Mouse (Mus musculus) heart, embryonic 16.5 days (tissue): ENCODE results near the gene Zbtb20. TPM values are rescaled to one million over a fixed set of nuclear protein-coding genes. Genes with fewer than 3 reads are reported as not detected.

Experiments used
- ATAC-seq: fragments of 200-750 bp; cut with Nextera tagmentation; replicated peaks from 2 replicates; pipeline ENCODE4 v1.8.0; 2017; ENCODE audit warnings: moderate number of reproducible peaks; ENCODE audit not compliant: insufficient read depth, low FRiP score; ENCODE audit errors: extremely low read depth
- H3K27ac ChIP-seq: fragments of 300-500 bp; sonication (generic); 2 replicates; pipeline ENCODE4 v1.5.1; 2014; ENCODE audit warnings: mild to moderate bottlenecking, low read length, control low read depth, moderate library complexity
- H3K27me3 ChIP-seq: fragments of 300-500 bp; sonication (generic); 2 replicates; pipeline ENCODE4 v1.6.1; 2014; ENCODE audit warnings: low read length, mixed read lengths; ENCODE audit not compliant: control insufficient read depth, insufficient read depth
- H3K36me3 ChIP-seq: fragments of 300-500 bp; sonication (generic); 2 replicates; pipeline ENCODE4 v1.6.1; 2014; ENCODE audit not compliant: control insufficient read depth, insufficient read depth
- H3K4me1 ChIP-seq: fragments of 300-500 bp; sonication (generic); 2 replicates; pipeline ENCODE4 v1.6.1; 2014; ENCODE audit warnings: low read length, mixed read lengths; ENCODE audit not compliant: control insufficient read depth, insufficient read depth
- H3K4me2 ChIP-seq: fragments of 300-500 bp; sonication (generic); 2 replicates; pipeline ENCODE4 v1.6.1; 2014; ENCODE audit warnings: low read depth, mild to moderate bottlenecking, control low read depth, low read length
- H3K4me3 ChIP-seq: fragments of 300-500 bp; sonication (generic); 2 replicates; pipeline ENCODE4 v1.5.1; 2014; ENCODE audit warnings: mild to moderate bottlenecking, control low read depth, low read length
- H3K9ac ChIP-seq: fragments of 300-500 bp; sonication (generic); 2 replicates; pipeline ENCODE4 v1.6.1; 2014; ENCODE audit warnings: low read length, control low read depth
- H3K9me3 ChIP-seq: fragments of 300-500 bp; sonication (generic); replicated peaks from 2 replicates; pipeline ENCODE4 v1.6.1; 2016; ENCODE audit warnings: low read length; ENCODE audit not compliant: control insufficient read depth
- WGBS: fragments of 180-500 bp; shearing (Covaris S2); extraction: QIAGEN DNeasy Blood & Tissue Kit; methylation state at CpG from one replicate; pipeline ENCODE4 v1.1.7; 2014; 5-methylcytosine and 5-hydroxymethylcytosine counted together
- polyA plus RNA-seq: library from polyadenylated mRNA; unstranded; fragments of >200 nt; fragmentation: Nextera tagmentation; extraction: Ambion mirVana; gene quantifications from 2 replicates; pipeline ENCODE4 v1.2.1, GENCODE M21; 2015

Zbtb20 gene
- polyA plus RNA-seq, 1 experiment from 2014 or later, result 45.2 TPM

GRCm38 (mm10) chr16:43230253-43230652, 354.6 kb downstream of the Zbtb20 start:
- WGBS, result 68% methylated on average over 4 of the region's 4 CpGs
- no peaks in the 10 kb centered on the region for H3K9me3 ChIP-seq
- ATAC-seq, result no peak
- no peak overlapping the region for H3K9ac ChIP-seq
- H3K36me3 ChIP-seq, result no peaks in the 10 kb centered on the region
- H3K27ac ChIP-seq, result no peak overlapping the region
- H3K4me3 ChIP-seq, result no peak overlapping the region
- H3K27me3 ChIP-seq, result no peaks in the 10 kb centered on the region
- no peak overlapping the region for H3K4me2 ChIP-seq
- H3K4me1 ChIP-seq, result no peaks in the 10 kb centered on the region

- no peaks in the 10 kb centered on the region for H3K9me3 ChIP-seq
- H3K36me3 ChIP-seq, result no peaks in the 10 kb centered on the region
- no peak overlapping the region for H3K27ac ChIP-seq
- no peaks in the 10 kb centered on the region for H3K4me1 ChIP-seq
- no peaks in the 10 kb centered on the region for H3K27me3 ChIP-seq
- H3K4me2 ChIP-seq, result no peak overlapping the region
- H3K9ac ChIP-seq, result no peak overlapping the region
- no peak for ATAC-seq
- H3K4me3 ChIP-seq, result no peak overlapping the region
Observed at GRCm38 (mm10) chr16:43234249-43234648, 358.6 kb downstream of the Zbtb20 start.

- no peaks in the 10 kb centered on the region for H3K9me3 ChIP-seq
- ATAC-seq, result no peak
- H3K27me3 ChIP-seq, result no peaks in the 10 kb centered on the region
- H3K4me1 ChIP-seq, result no peaks in the 10 kb centered on the region
- no peaks in the 10 kb centered on the region for H3K36me3 ChIP-seq
- no peak overlapping the region for H3K4me3 ChIP-seq
- H3K9ac ChIP-seq, result no peak overlapping the region
- WGBS, result 65% methylated on average over 7 of the region's 7 CpGs
- H3K27ac ChIP-seq, result no peak overlapping the region
- H3K4me2 ChIP-seq, result peak overlapping the region; percentile 3; the same call in 1 of the 2 replicates
Observed at GRCm38 (mm10) chr16:43235317-43235716, 359.6 kb downstream of the Zbtb20 start.

- no peak overlapping the region for H3K4me3 ChIP-seq
- H3K4me1 ChIP-seq, result no peaks in the 10 kb centered on the region
- H3K9ac ChIP-seq, result no peak overlapping the region
- H3K27me3 ChIP-seq, result no peaks in the 10 kb centered on the region
- no peak overlapping the region for H3K27ac ChIP-seq
- H3K9me3 ChIP-seq, result no peaks in the 10 kb centered on the region
- 70% methylated on average over 8 of the region's 8 CpGs for whole genome bisulfite sequencing
- peak overlapping the region; percentile 3; the same call in 1 of the 2 replicates for H3K4me2 ChIP-seq
- ATAC-seq, result no peak
- no peaks in the 10 kb centered on the region for H3K36me3 ChIP-seq
Observed at GRCm38 (mm10) chr16:43235721-43236159, 360.1 kb downstream of the Zbtb20 start.

GRCm38 (mm10) chr16:43237551-43237950, 361.9 kb downstream of the Zbtb20 start:
- H3K27me3 ChIP-seq, result no peaks in the 10 kb centered on the region
- H3K9me3 ChIP-seq, result no peaks in the 10 kb centered on the region
- no peak overlapping the region for H3K27ac ChIP-seq
- no peaks in the 10 kb centered on the region for H3K4me1 ChIP-seq
- no peak overlapping the region for H3K9ac ChIP-seq
- H3K4me3 ChIP-seq, result no peak overlapping the region
- no peak for ATAC-seq
- WGBS, result 64% methylated on average over 2 of the region's 2 CpGs
- H3K36me3 ChIP-seq, result no peaks in the 10 kb centered on the region
- no peak overlapping the region for H3K4me2 ChIP-seq

GRCm38 (mm10) chr16:43247026-43247425, 371.3 kb downstream of the Zbtb20 start:
- no peak for ATAC-seq
- no peak overlapping the region for H3K9ac ChIP-seq
- H3K4me2 ChIP-seq, result no peak overlapping the region
- WGBS, result 79% methylated on average over 5 of the region's 5 CpGs
- no peaks in the 10 kb centered on the region for H3K4me1 ChIP-seq
- H3K27ac ChIP-seq, result no peak overlapping the region
- no peaks in the 10 kb centered on the region for H3K36me3 ChIP-seq
- H3K4me3 ChIP-seq, result no peak overlapping the region
- H3K27me3 ChIP-seq, result no peaks in the 10 kb centered on the region
- no peaks in the 10 kb centered on the region for H3K9me3 ChIP-seq

GRCm38 (mm10) chr16:43253077-43253476, 377.4 kb downstream of the Zbtb20 start:
- Histone ChIP-seq H3K4me2 (no peak overlapping the region), H3K27ac (no peak overlapping the region), H3K4me3 (no peak overlapping the region), H3K9ac (no peak overlapping the region), H3K9me3 (no peaks in the 10 kb centered on the region), H3K36me3 (no peaks in the 10 kb centered on the region), H3K27me3 (no peaks in the 10 kb centered on the region), H3K4me1 (no peaks in the 10 kb centered on the region; the same call in 1 of the 2 replicates)
- peak; percentile 28; the same call in 1 of the 2 replicates for ATAC-seq
- 10% methylated on average over 2 of the region's 2 CpGs for WGBS

GRCm38 (mm10) chr16:43253746-43254145, 378.1 kb downstream of the Zbtb20 start:
- no peak overlapping the region for H3K4me2 ChIP-seq
- H3K27me3 ChIP-seq, result no peaks in the 10 kb centered on the region
- H3K36me3 ChIP-seq, result no peaks in the 10 kb centered on the region
- H3K4me3 ChIP-seq, result no peak overlapping the region
- WGBS, result 83% methylated on average over 4 of the region's 4 CpGs
- no peak for ATAC-seq
- H3K27ac ChIP-seq, result no peak overlapping the region
- H3K4me1 ChIP-seq, result no peaks in the 10 kb centered on the region; the same call in 1 of the 2 replicates
- H3K9ac ChIP-seq, result no peak overlapping the region
- no peaks in the 10 kb centered on the region for H3K9me3 ChIP-seq

GRCm38 (mm10) chr16:43256191-43256899, 380.7 kb downstream of the Zbtb20 start:
- no peaks in the 10 kb centered on the region for H3K9me3 ChIP-seq
- 91% methylated on average over 3 of the region's 3 CpGs for WGBS
- no peak overlapping the region for H3K4me3 ChIP-seq
- no peak overlapping the region for H3K9ac ChIP-seq
- H3K36me3 ChIP-seq, result no peaks in the 10 kb centered on the region
- no peak overlapping the region for H3K27ac ChIP-seq
- no peaks in the 10 kb centered on the region; the same call in 1 of the 2 replicates for H3K4me1 ChIP-seq
- no peak for ATAC-seq
- no peaks in the 10 kb centered on the region for H3K27me3 ChIP-seq
- H3K4me2 ChIP-seq, result no peak overlapping the region
